Mouse (Mus musculus) C2C12 (cell line): ENCODE results near the gene Cabin1.

Source experiments
- CTCF ChIP-seq: IDR thresholded peaks from one replicate; pipeline ENCODE4 v1.5.1; 2011; ENCODE audit not compliant: control insufficient read depth, insufficient read depth, insufficient read length
- MYOG ChIP-seq: IDR thresholded peaks from one replicate; pipeline ENCODE4 v1.6.1; 2011; ENCODE audit not compliant: control insufficient read depth, insufficient read length; ENCODE audit errors: extremely low read depth
- USF1 ChIP-seq: IDR thresholded peaks from one replicate; pipeline ENCODE4 v1.6.1; 2011; ENCODE audit warnings: low read depth, mild to moderate bottlenecking, control low read depth, moderate library complexity

- TF ChIP-seq CTCF = no peak
- TF ChIP-seq USF1 = no peak
- TF ChIP-seq MYOG = no peak
Measured at GRCm38 (mm10) chr10:75616044-75616443, 148.1 kb downstream of the Cabin1 start.
